Mouse (Mus musculus) heart, adult 2 months (tissue): ENCODE results near the gene Foxo3.

Experiments used
- CTCF ChIP-seq: fragments of 200-600 bp; IDR thresholded peaks from 2 replicates; pipeline ENCODE4 v1.8.1; 2022; ENCODE audit warnings: antibody characterized with exemption, mild to moderate bottlenecking, moderate library complexity
- EP300 ChIP-seq: fragments of 200-500 bp; IDR thresholded peaks from 2 replicates; pipeline ENCODE4 v1.6.1; 2011; ENCODE audit warnings: low read depth, low read length, control low read depth; ENCODE audit not compliant: insufficient read depth
- POLR2A ChIP-seq: fragments of 200-500 bp; IDR thresholded peaks from 2 replicates; pipeline ENCODE4 v1.6.1; 2011; ENCODE audit warnings: mild to moderate bottlenecking, low read depth, low read length, control low read depth; ENCODE audit not compliant: insufficient read depth

GRCm38 (mm10) chr10:42254788-42255187 lies 21.8 kb downstream of the Foxo3 start:
- TF ChIP-seq POLR2A, result no peak
- TF ChIP-seq CTCF, result no peak
- TF ChIP-seq EP300, result no peak
